Mouse (Mus musculus) CH12.LX (cell line): Measurements from ENCODE around the gene Ifitm5. TPM values are rescaled to one million over a fixed set of nuclear protein-coding genes. Genes with fewer than 3 reads are reported as not detected.

Source experiments
- DNase-seq: peaks from one replicate; pipeline ENCODE4 v3.0.0-alpha.2; 2013; ENCODE audit errors: extremely low read depth
- H3K27ac ChIP-seq: 2 replicates; pipeline ENCODE4 v1.5.1; 2012; ENCODE audit warnings: low read depth, mild to moderate bottlenecking, control low read depth, moderate library complexity; ENCODE audit not compliant: insufficient read depth
- H3K27me3 ChIP-seq: replicated peaks from 2 replicates; pipeline ENCODE3; 2012; ENCODE audit warnings: inconsistent platforms
- H3K36me3 ChIP-seq, 2 experiments: replicated peaks in 1 of 2; 2 replicates each; pipeline versions ENCODE3 to v1.6.1; 2012; ENCODE audit warnings: inconsistent platforms in 1 of 2, low read length in 1 of 2, mild to moderate bottlenecking in 1 of 2, mixed read lengths in 1 of 2, moderate library complexity in 1 of 2; ENCODE audit not compliant: control insufficient read depth in 1 of 2, insufficient read depth in 1 of 2
- H3K4me1 ChIP-seq, 2 experiments: 2 replicates each; pipeline ENCODE4 v1.6.1; 2012; ENCODE audit warnings: inconsistent platforms in 1 of 2, moderate library complexity in 1 of 2; ENCODE audit not compliant: insufficient read depth in 2 of 2, control insufficient read depth in 1 of 2
- H3K4me2 ChIP-seq: 2 replicates; pipeline ENCODE4 v1.6.1; 2012; ENCODE audit warnings: low read depth, mild to moderate bottlenecking, control low read depth; ENCODE audit not compliant: poor library complexity, insufficient read depth, severe bottlenecking
- H3K4me3 ChIP-seq, 3 experiments: fragments of 150-350 bp in 1 of 3; sonication (generic) in 1 of 3; replicated peaks in 1 of 3; 2 replicates each; pipeline versions ENCODE3 to v1.5.1; 2011 to 2012; ENCODE audit warnings: low read depth in 2 of 3, low read length in 2 of 3, mild to moderate bottlenecking in 2 of 3, moderate library complexity in 2 of 3, control low read depth in 1 of 3, improper control_type of control experiment in 1 of 3, inconsistent platforms in 1 of 3, mixed read lengths in 1 of 3; ENCODE audit not compliant: poor library complexity in 1 of 3
- H3K79me2 ChIP-seq: replicated peaks from 2 replicates; pipeline ENCODE4 v1.6.1; 2012; ENCODE audit warnings: mild to moderate bottlenecking, moderate library complexity; ENCODE audit not compliant: control insufficient read depth, poor library complexity, insufficient read depth, severe bottlenecking; ENCODE audit errors: extremely low read depth
- H3K9ac ChIP-seq: 2 replicates; pipeline ENCODE4 v1.6.1; 2012; ENCODE audit warnings: low read depth, mild to moderate bottlenecking, control low read depth, moderate library complexity; ENCODE audit not compliant: insufficient read depth
- H3K9me3 ChIP-seq: replicated peaks from 2 replicates; pipeline ENCODE3; 2012; ENCODE audit warnings: low read length, inconsistent platforms, mixed read lengths
- BHLHE40 ChIP-seq: IDR thresholded peaks from 2 replicates; pipeline ENCODE4 v1.6.1; 2011; ENCODE audit warnings: mild to moderate bottlenecking, low read depth, low read length, improper control_type of control experiment
- CHD1 ChIP-seq: IDR thresholded peaks from 2 replicates; pipeline ENCODE4 v1.6.1; 2012; ENCODE audit warnings: low read depth, low read length, improper control_type of control experiment, inconsistent platforms
- CHD2 ChIP-seq: IDR thresholded peaks from 2 replicates; pipeline ENCODE4 v1.6.1; 2011; ENCODE audit warnings: low read length, improper control_type of control experiment
- CTCF ChIP-seq, 2 experiments: IDR thresholded peaks in 1 of 2; conservative IDR thresholded peaks in 1 of 2; 2 replicates each; pipeline ENCODE4 v1.5.1; 2011 to 2012; ENCODE audit warnings: low read depth in 2 of 2, low read length in 2 of 2, improper control_type of control experiment in 1 of 2, inconsistent platforms in 1 of 2, mild to moderate bottlenecking in 1 of 2, moderate library complexity in 1 of 2
- E2F4 ChIP-seq: IDR thresholded peaks from 2 replicates; pipeline ENCODE4 v1.6.1; 2011; ENCODE audit warnings: low read depth, low read length, improper control_type of control experiment; ENCODE audit not compliant: insufficient replicate concordance
- ELF1 ChIP-seq: IDR thresholded peaks from 2 replicates; pipeline ENCODE4 v1.6.1; 2014; ENCODE audit warnings: low read depth, mild to moderate bottlenecking, inconsistent platforms, low read length, improper control_type of control experiment
- EP300 ChIP-seq: IDR thresholded peaks from 2 replicates; pipeline ENCODE4 v1.6.1; 2011; ENCODE audit warnings: low read length, improper control_type of control experiment
- ETS1 ChIP-seq: conservative IDR thresholded peaks from 2 replicates; pipeline ENCODE4 v1.6.1; 2012; ENCODE audit warnings: low read depth, mild to moderate bottlenecking, inconsistent platforms, low read length, improper control_type of control experiment, moderate library complexity
- GABPA ChIP-seq: IDR thresholded peaks from 2 replicates; pipeline ENCODE4 v1.6.1; 2012; ENCODE audit warnings: low read depth, low read length, improper control_type of control experiment, inconsistent platforms; ENCODE audit not compliant: insufficient replicate concordance
- IRF4 ChIP-seq: IDR thresholded peaks from 2 replicates; pipeline ENCODE4 v1.6.1; 2014; ENCODE audit warnings: low read depth, mild to moderate bottlenecking, inconsistent platforms, low read length, improper control_type of control experiment
- JUN ChIP-seq: IDR thresholded peaks from 2 replicates; pipeline ENCODE4 v1.6.1; 2011; ENCODE audit warnings: low read depth, mild to moderate bottlenecking, low read length, improper control_type of control experiment, moderate library complexity; ENCODE audit not compliant: insufficient read depth
- JUND ChIP-seq: conservative IDR thresholded peaks from 2 replicates; pipeline ENCODE4 v1.6.1; 2011; ENCODE audit warnings: low read depth, low read length, improper control_type of control experiment
- MAFK ChIP-seq: IDR thresholded peaks from 2 replicates; pipeline ENCODE4 v1.6.1; 2011; ENCODE audit warnings: low read length, improper control_type of control experiment; ENCODE audit not compliant: insufficient replicate concordance
- MAZ ChIP-seq: IDR thresholded peaks from 2 replicates; pipeline ENCODE4 v1.6.1; 2012; ENCODE audit warnings: low read depth, mild to moderate bottlenecking, inconsistent platforms, low read length, improper control_type of control experiment, moderate library complexity
- MEF2A ChIP-seq: IDR thresholded peaks from 2 replicates; pipeline ENCODE4 v1.6.1; 2014; ENCODE audit warnings: low read depth, mild to moderate bottlenecking, inconsistent platforms, low read length, improper control_type of control experiment, borderline replicate concordance
- MXI1 ChIP-seq: IDR thresholded peaks from 2 replicates; pipeline ENCODE4 v1.6.1; 2011; ENCODE audit warnings: mild to moderate bottlenecking, low read depth, low read length, improper control_type of control experiment
- PAX5 ChIP-seq: IDR thresholded peaks from 2 replicates; pipeline ENCODE4 v1.6.1; 2012; ENCODE audit warnings: low read length, inconsistent platforms, mixed read lengths
- POLR2A ChIP-seq: IDR thresholded peaks from 2 replicates; pipeline ENCODE4 v1.6.1; 2011; ENCODE audit warnings: low read depth, mild to moderate bottlenecking, improper control_type of control experiment, low read length
- POLR2AphosphoS2 ChIP-seq: IDR thresholded peaks from 2 replicates; pipeline ENCODE4 v1.6.1; 2011; ENCODE audit warnings: low read depth, low read length, improper control_type of control experiment
- RAD21 ChIP-seq: IDR thresholded peaks from 2 replicates; pipeline ENCODE4 v1.6.1; 2011; ENCODE audit warnings: low read depth, mild to moderate bottlenecking, low read length, improper control_type of control experiment, moderate library complexity
- RCOR1 ChIP-seq: conservative IDR thresholded peaks from 2 replicates; pipeline ENCODE4 v1.6.1; 2012; ENCODE audit warnings: low read depth, mild to moderate bottlenecking, inconsistent platforms, low read length, improper control_type of control experiment
- SIN3A ChIP-seq: IDR thresholded peaks from 2 replicates; pipeline ENCODE4 v1.6.1; 2012; ENCODE audit warnings: low read length, improper control_type of control experiment, inconsistent platforms
- SMC3 ChIP-seq: IDR thresholded peaks from 2 replicates; pipeline ENCODE4 v1.6.1; 2011; ENCODE audit warnings: low read depth, low read length, improper control_type of control experiment
- TCF12 ChIP-seq: IDR thresholded peaks from 2 replicates; pipeline ENCODE4 v1.6.1; 2014; ENCODE audit warnings: low read depth, mild to moderate bottlenecking, inconsistent platforms, low read length, improper control_type of control experiment
- UBTF ChIP-seq: IDR thresholded peaks from 2 replicates; pipeline ENCODE4 v1.6.1; 2012; ENCODE audit warnings: low read depth, mild to moderate bottlenecking, inconsistent platforms, low read length, improper control_type of control experiment, moderate library complexity
- USF2 ChIP-seq: conservative IDR thresholded peaks from 2 replicates; pipeline ENCODE4 v1.6.1; 2011; ENCODE audit warnings: low read depth, low read length, improper control_type of control experiment
- ZC3H11A ChIP-seq: IDR thresholded peaks from 2 replicates; pipeline ENCODE4 v1.6.1; 2012; ENCODE audit warnings: low read depth, mild to moderate bottlenecking, inconsistent platforms, low read length, improper control_type of control experiment
- ZKSCAN1 ChIP-seq: IDR thresholded peaks from 2 replicates; pipeline ENCODE4 v1.6.1; 2012; ENCODE audit warnings: low read depth, inconsistent platforms, low read length, improper control_type of control experiment, borderline replicate concordance
- ZMIZ1 ChIP-seq: IDR thresholded peaks from 2 replicates; pipeline ENCODE4 v1.6.1; 2012; ENCODE audit warnings: low read depth, mild to moderate bottlenecking, inconsistent platforms, low read length, improper control_type of control experiment
- ZNF384 ChIP-seq: IDR thresholded peaks from 2 replicates; pipeline ENCODE4 v1.6.1; 2012; ENCODE audit warnings: low read depth, low read length, improper control_type of control experiment, inconsistent platforms
- dilution Hi-C: fragments of 300-500 bp; cut with MboI; formaldehyde crosslinking; loops from 2 replicates; pipeline ENCODE4 v1.14.3; 2020; ENCODE audit warnings: low sequenced_read_pairs; ENCODE audit not compliant: extremely low pct_unique_long_range_greater_than_20kb, extremely low pct_ligation_motif_present
- in situ Hi-C: fragments of 300-500 bp; cut with MboI; formaldehyde crosslinking; loops from 3 replicates; pipeline ENCODE4 v1.14.3; 2019; ENCODE audit warnings: low sequenced_read_pairs, low pct_ligation_motif_present, low pct_unique_long_range_greater_than_20kb, mixed read lengths
- polyA plus RNA-seq: library from polyadenylated mRNA; unstranded; fragments of >175 nt; gene quantifications from 2 replicates; pipeline ENCODE4 v1.2.1, GENCODE M21; 2012; ENCODE audit warnings: low read depth; ENCODE audit not compliant: insufficient read length
- total RNA-seq, 2 experiments: library from RNA; depleted of rRNA; stranded (reverse); fragments of 300-350 nt in 1 of 2; fragments of >200 nt in 1 of 2; gene quantifications; 2 replicates each; pipeline ENCODE4 v1.2.3; 2012 to 2014

Gene Ifitm5
- total and polyA plus RNA-seq, 3 experiments, result 0.68 to 0.71 TPM; not detected in 1

DNA sequence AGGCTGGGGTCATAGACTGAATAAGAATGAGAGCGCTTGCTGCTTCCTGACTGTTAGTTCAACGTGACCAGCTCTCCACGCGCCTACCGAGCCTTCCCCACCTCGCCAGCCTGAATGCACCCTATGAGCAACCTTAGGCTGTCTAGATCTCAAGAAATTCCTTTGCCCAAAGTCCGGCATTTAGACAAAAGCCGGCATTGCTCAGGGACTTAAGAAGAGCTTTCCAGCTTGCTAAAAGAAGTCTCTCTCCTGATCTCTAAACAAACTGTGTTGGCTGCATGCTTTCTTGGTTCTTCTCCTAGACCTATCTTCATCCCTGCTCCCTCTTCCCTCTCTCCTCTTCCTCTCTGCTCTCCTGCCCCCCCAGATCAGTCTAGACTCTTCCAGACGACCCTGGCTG lies 24.8 kb upstream of the Ifitm5 start:
- H3K4me2 ChIP-seq, result no peak overlapping the region
- TF ChIP-seq ZMIZ1 (no peak), ZNF384 (no peak), JUN (no peak), EP300 (no peak), JUND (no peak), USF2 (no peak)
- DNase-seq, result no peak
- H3K36me3 ChIP-seq, result no peaks in the 10 kb centered on the region
- H3K4me3 ChIP-seq, result no peak overlapping the region
- H3K4me1 ChIP-seq, result peaks cover 10 to 55% of the 10 kb centered on the region in 2 experiments
- dilution Hi-C loops, result no loop called here
- no peaks in the 10 kb centered on the region for H3K9me3 ChIP-seq
- H3K79me2 ChIP-seq, result no peaks in the 10 kb centered on the region
- H3K27me3 ChIP-seq, result no peaks in the 10 kb centered on the region
- H3K27ac ChIP-seq, result no peak overlapping the region; the same call in 1 of the 2 replicates
- H3K9ac ChIP-seq, result no peak overlapping the region
- in situ Hi-C loops, result loop anchor here (25.0 kb wide), 1 partner anchor 387 kb away; no protein-coding TSS in a partner anchor

DNA sequence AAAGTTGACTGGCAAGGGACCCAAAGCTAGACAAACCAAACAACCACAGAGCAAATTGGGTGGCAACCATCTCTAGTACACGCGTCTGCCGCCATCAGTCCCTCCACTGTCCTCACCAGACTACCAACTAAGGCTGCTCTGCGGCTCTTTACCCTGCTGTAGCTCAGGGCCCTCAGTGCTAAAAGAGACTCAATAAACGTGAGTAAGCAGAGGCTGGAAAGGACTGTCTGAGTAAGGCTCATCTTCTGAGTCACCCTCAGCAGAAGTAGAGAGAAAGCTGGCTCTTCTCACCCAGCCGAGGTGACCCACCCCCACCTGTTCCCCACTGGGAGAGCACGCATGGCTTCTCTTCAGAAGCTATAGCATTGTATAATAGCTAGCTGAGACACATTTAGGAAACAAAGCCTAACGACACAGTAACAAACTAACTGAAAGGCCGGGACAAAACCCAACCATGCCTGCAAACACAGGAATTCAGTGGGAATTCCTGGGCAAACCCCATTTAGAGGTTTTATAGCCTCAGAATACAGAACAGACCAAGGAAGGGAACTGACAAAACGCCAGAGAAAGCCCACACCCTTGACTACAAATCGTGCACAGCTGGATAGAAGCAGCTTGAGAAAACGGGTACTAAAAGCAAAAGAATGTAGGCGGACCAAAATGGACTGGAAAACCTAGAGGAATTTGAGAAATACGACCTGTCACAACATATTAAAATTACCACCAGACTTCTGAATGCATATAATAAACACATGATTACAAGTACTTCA lies 23.5 kb upstream of the Ifitm5 start:
- DNase-seq, result peak; percentile 68
- peak; percentile 65; the same call in 1 of the 2 replicates for TF ChIP-seq EP300
- peak; percentile 57; the same call in 1 of the 2 replicates for TF ChIP-seq MEF2A
- no peak for TF ChIP-seq ZC3H11A
- TF ChIP-seq SIN3A, result no peak
- no peak for TF ChIP-seq ELF1
- no peak for TF ChIP-seq PAX5
- TF ChIP-seq BHLHE40, result peak; percentile 95
- no peak for TF ChIP-seq CHD1
- TF ChIP-seq CTCF (conservative IDR thresholded peaks at IDR 0.05 in 1 of 2, IDR thresholded peaks at IDR 0.05 in 1 of 2; ENCODE audit: low read depth in 2 of 2, low read length in 2 of 2), result no peak
- TF ChIP-seq TCF12, result peak; percentile 62; the same call in 1 of the 2 replicates
- TF ChIP-seq JUN, result no peak
- no peak for TF ChIP-seq MXI1
- peak; percentile 77 for TF ChIP-seq IRF4
- no peak for TF ChIP-seq USF2
- TF ChIP-seq CHD2, result peak; percentile 68
- peak; percentile 73 for TF ChIP-seq ETS1
- TF ChIP-seq RCOR1, result 0 out of 2 replicates have a peak, but pooled peaks have one; percentile 26
- no peak for TF ChIP-seq MAFK
- TF ChIP-seq UBTF, result no peak
- no peak for TF ChIP-seq E2F4
- no peak for TF ChIP-seq ZMIZ1
- no peak for TF ChIP-seq ZNF384
- TF ChIP-seq POLR2AphosphoS2, result no peak
- no peak; the same call in 1 of the 2 replicates for TF ChIP-seq MAZ
- TF ChIP-seq SMC3, result 0 out of 2 replicates have a peak, but pooled peaks have one; percentile 2
- TF ChIP-seq GABPA, result no peak
- peak; percentile 29; the same call in 1 of the 2 replicates for TF ChIP-seq POLR2A
- TF ChIP-seq RAD21, result no peak; the same call in none of the 2 replicates
- TF ChIP-seq ZKSCAN1, result no peak
- 0 out of 2 replicates have a peak, but pooled peaks have one; percentile 13 for TF ChIP-seq JUND

More for the DNA sequence above, 23.5 kb upstream of the Ifitm5 start:
- no peaks in the 10 kb centered on the region for H3K27me3 ChIP-seq
- H3K27ac ChIP-seq, result peak overlapping the region; percentile 56
- 0 out of 2 replicates have a peak overlapping the region, but pooled peaks have one; percentile 18 for H3K9ac ChIP-seq
- no peak overlapping the region for H3K4me3 ChIP-seq
- H3K36me3 ChIP-seq, result no peaks in the 10 kb centered on the region
- H3K9me3 ChIP-seq, result no peaks in the 10 kb centered on the region
- dilution Hi-C loops (no loop called here), in situ Hi-C loops (no loop called here)
- H3K79me2 ChIP-seq, result no peaks in the 10 kb centered on the region
- H3K4me1 ChIP-seq, result peaks cover 13 to 63% of the 10 kb centered on the region in 2 experiments
- H3K4me2 ChIP-seq, result peak overlapping the region; percentile 42; the same call in 1 of the 2 replicates
